Mouse (Mus musculus) yolk sac, embryonic 10.5 days (tissue): ENCODE data around the gene Ncoa6.
"Not testable (repeated sequence)": the region's sequence is repeated elsewhere in the genome, so short reads cannot be mapped to it uniquely, and the experiment has no call there.

Experiments
- DNase-seq: peaks from one replicate; pipeline ENCODE4 v3.0.0-alpha.2; 2017; ENCODE audit warnings: low spot score

Ncoa6 gene

DNA sequence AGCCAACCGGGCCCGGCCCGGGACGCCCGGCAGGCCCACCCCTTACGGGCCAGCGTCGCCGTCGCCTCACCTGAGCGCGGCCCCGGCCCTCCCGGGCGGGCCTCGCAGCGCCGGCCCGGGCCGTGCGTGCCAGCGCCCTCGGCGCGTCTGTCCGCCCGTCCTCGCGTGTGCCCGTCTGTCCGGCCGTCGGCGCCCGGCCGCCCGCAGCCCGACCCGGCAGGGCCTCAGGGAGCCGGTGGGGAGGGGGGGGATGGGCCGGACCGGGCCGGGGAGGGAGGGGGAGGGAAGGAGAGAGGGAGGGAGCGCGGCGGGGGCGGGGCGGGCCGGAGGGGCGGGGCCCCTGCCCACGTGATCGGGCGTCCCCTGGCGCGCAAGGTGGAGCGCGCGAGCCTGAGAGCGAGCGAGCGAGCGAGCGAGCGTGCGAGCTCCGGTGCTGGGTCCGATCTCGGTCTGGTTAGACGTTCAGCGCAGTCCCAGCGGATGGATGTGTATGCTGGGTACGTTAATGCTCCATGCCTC lies at the start of gene Ncoa6:
Gene Ncoa6 (minus strand): TSS at position 325 of the 519 bp plus-strand sequence.
- DNase-seq, result peak; percentile 87

DNA sequence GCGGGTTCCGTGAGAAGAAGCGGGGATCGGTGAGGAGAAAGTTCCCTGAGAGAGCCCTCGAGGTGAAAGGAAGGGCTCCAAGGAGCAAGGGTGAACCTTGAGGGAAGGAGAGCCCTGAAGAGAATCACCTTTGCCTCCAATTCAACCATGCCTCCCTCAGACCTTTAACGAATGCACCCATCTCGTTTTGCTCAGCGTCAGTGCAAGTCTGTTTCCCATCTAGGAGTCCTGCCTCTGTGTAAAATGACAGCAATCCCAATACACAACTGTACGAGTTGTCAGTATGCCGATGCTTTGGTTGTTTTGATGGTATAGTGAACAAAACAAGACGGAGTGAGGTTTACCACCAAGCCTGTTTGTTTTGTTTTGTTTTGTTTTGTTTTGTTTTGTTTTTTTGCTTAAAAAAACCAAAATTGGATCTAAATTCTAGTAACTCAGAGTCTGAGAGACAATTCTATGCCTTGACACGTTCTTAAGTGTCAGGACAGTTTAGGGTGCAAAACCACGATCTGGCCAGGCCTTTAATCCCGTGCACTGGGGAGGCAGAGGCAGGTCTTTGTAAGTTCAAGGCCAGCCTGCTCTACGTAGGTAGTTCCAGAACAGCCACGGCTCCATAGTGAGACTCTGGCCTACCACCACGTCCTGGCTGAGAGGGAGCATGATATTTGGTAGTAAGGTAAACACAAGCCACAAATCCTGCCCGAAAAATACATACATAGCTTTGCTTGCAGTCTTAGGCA lies 45.0 kb upstream of the Ncoa6 start:
- DNase-seq, result no peak

DNA sequence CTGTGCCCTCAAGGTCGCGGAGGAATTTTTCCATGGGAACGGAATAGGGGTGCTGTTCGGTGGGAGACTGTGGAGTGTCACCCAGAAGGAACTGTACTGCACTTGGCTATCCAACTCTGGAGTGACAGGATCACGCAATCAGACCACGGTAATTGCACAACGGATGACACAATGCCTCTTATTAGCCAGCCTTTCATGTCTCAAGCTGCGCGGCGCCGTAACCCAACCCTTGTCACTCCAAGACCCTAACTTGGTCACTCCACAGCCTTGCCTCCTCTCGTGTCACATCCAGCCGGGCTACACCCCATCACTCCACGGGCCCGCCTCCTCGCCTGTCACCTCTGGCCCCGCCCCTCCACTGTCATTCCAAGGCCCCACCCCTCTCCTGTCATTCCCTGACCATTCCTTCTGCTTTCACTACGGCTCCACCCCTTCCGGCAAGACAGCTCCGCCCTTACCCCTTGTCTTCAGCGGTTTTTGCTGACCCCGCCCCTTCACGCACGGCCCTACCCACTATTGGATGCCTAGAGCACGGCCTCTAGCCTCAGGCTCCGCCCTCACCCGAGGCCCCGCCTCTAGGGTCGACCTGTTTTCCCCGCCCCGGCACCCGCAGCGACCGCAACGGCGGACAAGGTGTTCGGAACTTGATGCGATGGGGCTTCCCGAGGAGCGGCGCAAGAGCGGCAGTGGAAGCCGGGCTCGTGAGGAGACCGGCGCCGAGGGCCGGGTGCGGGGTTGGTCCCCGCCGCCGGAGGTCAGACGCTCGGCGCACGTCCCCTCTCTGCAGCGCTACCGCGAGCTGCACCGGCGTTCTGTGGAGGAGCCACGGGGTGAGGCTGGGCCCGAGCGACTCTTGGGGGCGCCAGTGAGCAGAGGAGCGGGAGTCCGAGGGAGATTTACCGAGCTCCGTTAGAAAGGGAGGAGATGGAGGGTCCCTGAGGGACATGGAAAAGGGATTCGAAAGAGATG lies 44.0 kb upstream of the Ncoa6 start, which contains the start of the genes Acss2 and Ggt7:
Gene Acss2 (plus strand): TSS at position 494 of the 969 bp plus-strand sequence.
Gene Ggt7 (minus strand): TSS at position 783 of the 969 bp plus-strand sequence.
- peak; percentile 99 for DNase-seq

DNA sequence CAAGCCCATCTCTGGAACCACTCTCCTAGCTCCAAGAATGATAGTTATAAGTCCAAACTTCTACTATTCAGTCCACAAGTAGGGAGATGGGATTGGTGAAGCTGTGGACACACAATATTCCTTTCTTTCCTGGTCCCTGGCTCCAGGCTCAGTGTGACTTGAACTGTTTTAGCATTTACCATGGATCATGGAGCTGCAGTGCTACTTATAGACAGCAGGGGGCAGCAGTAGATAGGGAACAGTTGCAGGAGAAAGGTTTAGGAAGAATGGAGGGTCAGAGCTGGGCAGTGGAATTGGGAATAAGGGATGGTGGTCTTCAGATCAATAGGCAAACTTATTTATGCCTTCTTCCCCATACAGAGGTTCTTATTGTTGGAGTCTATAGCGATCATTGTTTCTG lies 42.2 kb upstream of the Ncoa6 start:
- DNase-seq, result peak; percentile 44

DNA sequence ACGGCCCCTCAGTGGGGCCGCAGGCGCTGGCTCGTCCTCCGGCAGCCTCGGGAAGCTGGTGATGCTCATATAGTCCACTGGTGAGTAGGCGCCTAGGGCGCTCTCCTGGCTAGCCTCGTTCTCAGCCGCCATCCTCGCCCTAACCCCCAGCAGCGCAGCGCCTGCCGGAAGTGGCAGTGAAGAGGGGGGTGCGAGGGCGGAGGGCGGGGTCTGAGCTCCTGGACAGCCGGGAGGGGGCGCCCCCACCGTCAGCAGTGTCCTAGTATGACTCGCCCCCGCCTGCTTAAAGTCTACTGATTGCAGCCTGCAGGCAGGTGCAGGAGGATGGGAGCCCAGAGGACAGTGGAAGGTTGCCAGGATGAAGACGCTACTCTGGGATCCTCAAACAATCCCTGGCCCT lies 41.0 kb upstream of the Ncoa6 start:
- peak; percentile 53 for DNase-seq

DNA sequence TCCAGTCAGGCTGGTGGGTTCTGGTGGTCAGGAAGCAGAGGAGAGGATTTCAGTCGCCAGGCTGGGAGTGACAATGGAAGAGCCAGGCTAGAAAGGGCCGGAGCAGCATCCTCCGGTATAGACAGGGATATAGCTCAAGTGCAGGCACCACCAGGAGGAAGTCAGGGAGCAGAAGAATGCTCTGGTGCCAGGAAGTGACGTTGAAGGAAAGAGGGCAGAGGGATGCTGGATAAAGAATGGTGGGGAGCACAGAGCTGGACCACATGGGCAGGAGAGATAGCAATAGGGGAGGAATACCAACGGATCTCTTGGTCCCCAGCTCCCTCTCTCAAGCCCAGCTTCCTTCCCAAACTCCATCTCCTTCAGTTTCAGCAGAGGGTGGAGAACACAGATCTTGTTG lies 39.8 kb upstream of the Ncoa6 start:
- DNase-seq, result no peak

DNA sequence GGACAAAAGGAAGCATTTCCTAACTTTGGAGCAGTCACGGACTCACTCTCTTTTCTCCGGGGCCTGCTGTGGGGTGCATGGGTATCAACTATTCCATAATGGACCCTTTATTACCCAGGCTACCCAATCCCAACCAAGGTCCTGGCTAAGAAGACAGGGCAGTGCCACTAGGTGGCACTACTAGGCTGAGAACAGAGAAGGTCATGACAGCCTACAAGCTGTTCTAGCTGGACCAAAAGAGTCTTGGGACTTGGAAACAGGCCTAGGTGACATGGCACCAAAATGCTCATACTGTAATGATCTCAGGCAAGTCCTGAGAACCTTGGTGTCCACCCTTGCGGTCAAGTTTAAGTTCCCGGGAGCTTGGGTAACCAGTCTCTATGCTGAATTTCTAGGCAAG lies 38.8 kb upstream of the Ncoa6 start:
- no peak for DNase-seq

DNA sequence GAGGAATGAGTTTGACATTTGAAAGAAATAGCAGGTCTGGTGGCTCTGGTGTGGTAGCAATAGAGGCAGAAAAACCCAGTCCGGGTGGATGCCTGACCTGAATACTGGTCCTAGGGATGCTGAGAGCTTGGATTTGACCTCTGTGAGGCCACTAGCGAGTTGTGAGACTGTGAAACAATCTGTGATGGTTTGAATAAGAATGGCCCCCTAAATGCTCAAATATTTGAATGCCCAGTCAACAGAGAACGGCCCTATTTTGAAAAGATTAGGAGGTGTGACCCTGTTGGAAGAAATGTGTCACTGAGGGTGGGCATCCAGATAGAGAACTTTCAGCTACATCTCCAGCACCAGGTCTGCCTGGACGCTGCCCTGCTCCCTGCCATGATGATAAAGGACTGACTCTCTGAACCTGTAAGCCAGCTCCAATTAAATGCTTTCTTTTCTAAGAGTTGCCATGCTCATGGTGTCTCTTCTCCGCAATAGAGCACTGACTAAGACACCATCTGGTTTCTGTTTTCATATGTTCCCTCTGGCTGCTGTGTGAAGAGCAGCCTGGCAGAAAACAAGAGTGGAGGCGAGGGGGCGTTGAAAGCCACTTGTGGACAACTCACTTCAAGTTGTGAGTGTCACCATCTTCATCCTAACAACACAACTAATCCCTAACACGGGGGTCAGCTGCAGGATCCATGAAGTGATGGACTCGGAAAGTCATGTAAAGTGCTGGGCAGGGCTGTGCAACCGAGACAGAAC lies 34.2 kb upstream of the Ncoa6 start:
- no peak for DNase-seq

DNA sequence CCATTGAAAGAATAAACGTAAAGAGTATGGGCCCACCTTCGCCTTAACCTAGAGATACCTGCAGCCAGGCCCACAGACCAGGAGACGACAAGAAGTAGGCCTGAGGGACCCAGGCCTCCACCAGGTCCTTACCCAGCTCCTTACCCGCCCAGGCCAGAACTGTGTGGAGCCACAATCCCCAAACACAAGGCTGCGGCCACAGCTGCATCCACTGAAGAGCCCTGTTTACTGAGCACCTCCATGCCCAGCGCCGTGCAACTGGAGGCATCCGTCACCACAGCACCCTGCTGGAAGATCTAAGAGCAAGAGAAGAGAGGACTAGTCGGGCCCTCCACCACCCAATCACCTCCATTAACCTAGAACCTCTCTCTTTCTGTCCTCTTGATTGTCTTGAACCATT lies 32.1 kb upstream of the Ncoa6 start:
- no peak for DNase-seq

DNA sequence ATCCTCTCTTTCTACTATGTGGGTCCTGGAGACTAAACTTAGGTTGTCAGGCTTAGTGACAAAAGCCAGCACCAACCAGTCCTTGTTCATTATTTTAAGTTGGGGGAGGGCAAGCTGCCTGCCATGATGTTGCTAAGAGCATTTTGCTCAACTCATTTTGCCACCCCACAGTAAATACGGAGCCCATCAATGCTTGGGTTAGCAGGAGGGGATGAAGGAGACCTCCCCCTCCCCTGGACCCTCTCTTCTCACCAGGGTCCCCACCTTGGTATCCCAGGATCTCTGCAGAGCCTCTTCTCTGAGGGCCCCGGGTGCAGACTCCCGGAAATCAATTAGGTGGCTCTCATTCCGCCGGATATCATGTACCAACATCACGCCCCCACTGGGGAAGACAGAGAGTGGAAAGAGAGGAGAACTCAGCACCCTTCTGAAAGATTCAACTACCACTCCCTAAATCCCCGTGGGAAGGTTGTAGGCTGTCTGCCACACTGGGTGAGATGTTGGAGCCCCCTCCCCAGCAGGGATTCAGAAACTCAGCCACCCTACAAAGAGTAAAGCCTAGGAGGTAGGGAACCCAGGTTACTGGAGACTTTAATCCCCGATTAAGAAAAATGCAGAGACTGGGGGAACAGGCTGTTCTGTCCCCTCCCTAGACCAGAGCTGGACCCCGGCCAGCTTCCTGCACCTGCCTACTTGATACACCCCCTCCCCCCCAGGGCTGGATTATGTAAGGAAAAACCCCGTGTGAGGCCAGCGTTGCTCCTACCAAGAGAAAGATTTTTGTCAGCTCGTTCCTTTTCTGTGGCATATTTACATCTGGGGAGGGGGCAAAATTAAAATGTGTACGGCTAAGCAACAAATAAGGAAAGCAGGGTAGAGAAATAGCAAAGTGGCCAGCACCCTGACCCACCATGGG lies 31.0 kb upstream of the Ncoa6 start:
- no peak for DNase-seq

DNA sequence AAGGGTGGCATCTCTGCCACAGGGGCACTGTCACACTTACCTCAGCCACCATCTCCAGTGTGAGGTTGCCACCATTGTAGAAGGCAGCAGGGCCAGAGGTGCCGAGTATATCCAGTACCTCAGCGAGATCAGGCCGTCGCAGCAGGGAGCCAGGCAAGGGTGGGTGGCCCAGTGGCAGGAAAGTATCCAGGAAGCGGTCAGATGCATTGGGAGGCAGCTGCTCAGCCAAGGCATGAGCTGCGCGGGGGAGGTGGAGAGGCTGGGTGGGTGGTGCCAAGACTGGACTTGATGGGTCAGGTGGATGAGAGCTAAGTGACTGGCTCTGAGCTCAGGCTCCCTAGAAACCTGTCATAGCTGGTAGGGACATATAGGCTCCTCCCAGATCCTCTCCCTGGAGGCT lies 28.9 kb upstream of the Ncoa6 start:
- DNase-seq, result no peak

DNA sequence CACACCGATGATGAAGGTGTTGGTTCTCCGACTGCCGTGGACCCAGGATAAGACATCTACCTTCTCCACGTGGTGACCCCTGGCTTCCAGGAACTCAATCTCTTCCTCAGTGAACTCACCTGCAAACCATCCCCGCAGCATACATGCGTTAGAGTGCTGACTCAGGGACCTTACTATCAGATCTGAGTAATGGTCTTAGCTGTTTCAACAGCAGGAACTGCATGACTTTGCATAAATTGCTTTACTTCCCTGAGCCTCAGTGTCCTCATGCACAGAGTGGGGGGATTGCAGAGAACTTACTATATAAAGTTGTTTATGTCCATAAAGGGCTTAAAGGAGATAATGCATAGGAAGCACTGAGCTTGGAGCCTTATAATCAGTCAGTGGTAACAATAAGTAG lies 17.3 kb upstream of the Ncoa6 start:
- no peak for DNase-seq

DNA sequence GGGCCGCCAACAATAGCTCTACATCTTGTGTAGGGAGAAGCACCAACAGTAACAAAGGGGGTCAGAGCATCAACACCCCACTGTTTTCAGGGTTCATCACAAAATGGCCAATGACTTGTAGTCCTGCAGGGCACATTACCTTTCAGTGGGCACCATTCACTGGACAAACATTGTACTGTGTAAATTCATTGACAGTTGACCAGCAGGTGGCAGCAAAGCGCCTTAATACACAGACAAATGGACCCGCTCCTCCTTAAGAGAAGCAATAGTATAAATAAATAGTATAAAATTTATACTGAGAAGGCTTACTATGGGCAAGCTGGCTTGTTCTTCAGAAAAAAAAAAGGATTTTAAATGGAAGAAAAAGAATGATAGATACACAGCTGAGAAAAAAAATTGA lies 8.3 kb upstream of the Ncoa6 start:
- DNase-seq, result peak; percentile 15

DNA sequence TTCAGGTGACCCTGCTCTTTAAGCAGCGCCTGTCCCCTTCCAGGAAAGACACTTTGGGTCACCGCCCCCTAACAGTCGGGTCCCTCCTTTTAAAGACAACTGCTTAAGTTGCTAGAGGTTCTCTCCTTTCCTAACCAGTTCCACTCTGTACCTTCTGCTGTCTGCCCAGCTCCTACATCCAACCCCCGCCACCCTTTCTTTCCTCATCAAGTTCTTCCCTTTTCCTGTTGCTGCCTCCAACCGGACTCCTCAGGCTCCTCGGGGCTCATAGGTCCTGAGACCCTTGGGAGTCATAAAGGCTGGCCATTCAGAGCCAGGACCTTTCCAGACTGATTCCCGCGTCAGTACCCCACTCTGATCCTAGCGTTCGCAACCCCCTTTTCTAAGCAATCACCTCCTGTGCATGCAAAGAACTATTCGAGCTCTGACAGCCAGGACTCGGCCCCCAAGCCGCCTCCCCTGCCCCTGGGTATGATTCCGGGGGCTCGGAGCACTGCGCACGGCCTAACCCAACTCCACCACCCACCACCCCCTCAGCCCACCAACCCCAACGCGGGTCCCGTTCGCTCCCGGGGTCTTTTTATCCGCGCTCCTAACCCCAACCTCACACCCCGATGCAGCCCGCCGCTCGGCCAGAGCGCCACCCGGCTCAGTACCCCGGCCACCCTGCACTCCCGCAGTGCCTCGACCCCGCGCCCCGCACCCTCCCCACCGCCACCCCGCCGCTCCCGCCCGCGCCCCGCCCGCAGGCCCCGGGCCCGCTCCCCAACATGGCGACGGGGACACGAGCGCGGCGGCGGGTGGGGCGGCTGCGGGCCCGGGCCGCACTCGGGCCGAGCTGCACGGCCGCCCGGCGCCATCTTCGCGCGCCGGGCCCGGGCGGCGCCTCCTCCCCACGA lies 774 bp downstream of the Ncoa6 start:
- peak; percentile 79 for DNase-seq

DNA sequence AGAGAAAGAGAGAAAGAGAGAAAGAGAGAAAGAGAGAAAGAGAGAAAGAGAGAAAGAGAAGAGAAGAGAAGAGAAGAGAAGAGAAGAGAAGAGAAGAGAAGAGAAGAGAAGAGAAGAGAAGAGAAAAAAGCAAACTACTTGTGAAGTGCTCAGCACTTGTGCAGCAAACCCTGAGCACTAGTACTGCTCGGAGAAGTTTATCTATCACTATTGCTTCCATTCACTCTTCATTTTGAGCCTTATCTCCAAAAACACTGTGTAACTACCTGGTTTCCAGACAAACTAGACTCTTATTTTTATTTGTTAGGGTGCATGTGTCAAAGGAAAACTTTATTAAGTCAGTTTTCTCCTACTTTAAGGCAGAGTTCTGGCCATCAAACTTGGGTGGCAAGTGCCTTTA lies 6.8 kb downstream of the Ncoa6 start:
- DNase-seq, result no peak

DNA sequence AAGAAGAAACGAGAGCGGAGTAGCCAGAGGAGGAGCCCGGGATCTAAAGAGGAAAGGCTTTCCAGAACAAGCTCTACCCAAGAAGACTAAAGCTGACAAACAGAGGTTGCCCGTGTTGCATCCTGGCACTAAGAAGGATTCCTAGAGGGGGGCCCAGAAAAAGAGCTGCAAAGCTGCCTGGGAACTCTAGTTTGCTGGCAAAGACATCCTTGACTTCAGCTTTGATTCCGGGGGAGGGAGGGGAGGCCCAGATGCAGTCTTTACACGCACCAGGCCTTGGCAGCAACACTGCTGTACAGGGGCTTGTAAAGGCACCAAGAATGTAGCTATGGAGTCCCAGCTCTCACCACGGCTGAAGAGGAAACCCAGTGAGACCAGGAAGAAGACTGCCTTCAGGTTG lies 20.1 kb downstream of the Ncoa6 start:
- no peak for DNase-seq

DNA sequence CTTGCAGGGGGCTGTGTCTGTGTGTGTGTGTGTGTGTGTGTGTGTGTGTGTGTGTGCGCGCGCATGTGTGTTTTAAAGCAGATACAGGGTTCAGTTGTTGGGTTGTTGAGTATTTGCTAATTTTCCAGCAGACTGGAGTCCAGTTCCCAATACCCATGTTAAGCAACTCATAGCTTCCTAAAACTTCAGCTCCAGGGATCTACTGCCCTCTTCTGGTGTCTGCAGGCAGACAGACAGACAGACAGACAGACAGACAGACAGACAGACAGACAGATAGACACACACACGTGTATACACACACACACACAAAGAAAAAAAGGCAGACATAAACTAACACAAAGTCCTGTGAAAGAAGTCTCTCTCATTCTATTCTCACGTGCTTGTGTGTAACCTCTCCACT lies 22.4 kb downstream of the Ncoa6 start:
- DNase-seq, result no peak

DNA sequence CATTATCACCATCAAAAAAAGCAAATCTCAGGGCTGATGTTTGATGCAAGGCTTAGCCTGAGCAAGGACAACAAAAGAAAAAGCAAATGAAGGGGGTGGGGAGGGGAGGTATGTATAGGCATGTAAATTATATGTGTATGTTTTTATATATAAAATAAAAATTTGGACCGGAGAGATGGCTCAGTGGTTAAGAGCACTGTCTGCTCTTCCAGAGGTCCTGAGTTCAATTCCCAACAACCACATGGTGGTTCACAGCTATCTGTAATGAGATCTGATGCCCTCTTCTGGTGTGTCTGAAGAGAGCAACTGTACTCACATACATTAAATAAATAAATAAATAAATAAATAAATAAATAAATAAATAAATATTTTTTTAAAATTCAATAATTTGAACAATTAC lies 25.8 kb downstream of the Ncoa6 start:
- DNase-seq, result not testable (repeated sequence)

DNA sequence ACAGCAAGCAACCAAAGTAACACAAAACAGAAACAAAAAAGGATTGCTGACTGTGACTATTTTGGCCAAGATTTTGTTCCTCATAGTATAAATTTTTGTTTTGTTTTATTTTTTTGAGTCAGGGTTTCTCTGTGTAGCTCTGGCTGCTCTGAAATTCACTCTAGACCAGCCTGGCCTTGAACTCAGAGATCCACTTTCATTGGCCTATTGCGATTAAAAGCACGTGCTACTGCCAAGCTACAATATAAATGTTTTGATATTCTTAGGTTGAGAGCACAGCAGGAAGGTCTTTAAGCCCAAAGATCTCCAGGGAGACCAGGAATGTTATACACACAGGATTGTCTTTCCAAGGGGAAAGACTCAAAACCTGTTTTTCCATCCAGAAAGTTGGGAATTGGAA lies 30.2 kb downstream of the Ncoa6 start:
- no peak for DNase-seq

DNA sequence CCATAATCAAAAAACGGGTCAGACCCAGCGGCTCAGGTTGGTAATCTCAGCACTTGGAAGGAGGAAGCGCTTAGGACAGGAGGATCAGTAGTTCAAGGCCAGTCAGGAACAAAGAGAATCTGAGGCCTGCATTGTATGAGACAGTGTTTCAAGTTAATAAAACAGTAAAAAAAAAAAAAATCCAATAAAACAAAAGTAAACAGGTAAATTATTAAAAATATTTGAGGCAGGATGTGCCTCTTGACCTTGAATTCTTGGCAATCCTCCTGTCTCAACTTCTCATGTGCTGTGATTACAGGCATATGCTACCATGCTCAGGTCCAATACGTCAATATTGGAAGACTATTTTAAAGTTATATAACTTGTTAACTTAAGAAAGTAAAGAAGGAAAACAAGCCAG lies 30.8 kb downstream of the Ncoa6 start:
- no peak for DNase-seq
